Mouse (Mus musculus): ENCODE measurements around the gene Kank2. TPM values are rescaled to one million over a fixed set of nuclear protein-coding genes. Genes with fewer than 3 reads are reported as not detected.
"Not testable (repeated sequence)": the region's sequence is repeated elsewhere in the genome, so short reads cannot be mapped to it uniquely, and the experiment has no call there.

Kank2 gene
- total RNA-seq, 2 experiments from 2014 or later = 27.4 to 31.6 TPM

- DNase-seq = peak; percentile 68
Measured at GRCm38 (mm10) chr9:21781657-21782468, 16.7 kb downstream of the Kank2 start.

GRCm38 (mm10) chr9:21777726-21778125 lies 20.8 kb downstream of the Kank2 start:
- no peak for DNase-seq

GRCm38 (mm10) chr9:21774353-21774752 lies 24.2 kb downstream of the Kank2 start:
- DNase-seq = no peak

GRCm38 (mm10) chr9:21773396-21773795 lies 25.1 kb downstream of the Kank2 start:
- not testable (repeated sequence) for DNase-seq

GRCm38 (mm10) chr9:21769558-21770183 lies 28.9 kb downstream of the Kank2 start:
- DNase-seq = peak; percentile 38

GRCm38 (mm10) chr9:21768511-21769411 lies 29.8 kb downstream of the Kank2 start:
- DNase-seq = no peak

GRCm38 (mm10) chr9:21767896-21768295 lies 30.6 kb downstream of the Kank2 start:
- DNase-seq = peak; percentile 54

GRCm38 (mm10) chr9:21764084-21764999 lies 34.2 kb downstream of the Kank2 start:
- no peak for DNase-seq

GRCm38 (mm10) chr9:21762135-21762534 lies 36.4 kb downstream of the Kank2 start:
- DNase-seq = no peak

- peak; percentile 91 for DNase-seq
Measured at GRCm38 (mm10) chr9:21760155-21761088, 38.1 kb downstream of the Kank2 start, which contains the start of gene Spc24. Gene Spc24 (minus strand): TSS chr9:21760303.

GRCm38 (mm10) chr9:21759718-21760117 lies 38.8 kb downstream of the Kank2 start:
- DNase-seq = no peak

GRCm38 (mm10) chr9:21758576-21759529 lies 39.7 kb downstream of the Kank2 start:
- DNase-seq = no peak

- peak; percentile 46 for DNase-seq
Measured at GRCm38 (mm10) chr9:21754516-21755321, 43.8 kb downstream of the Kank2 start.

GRCm38 (mm10) chr9:21754003-21754402 lies 44.5 kb downstream of the Kank2 start:
- DNase-seq = peak; percentile 85

GRCm38 (mm10) chr9:21752252-21752792 lies 46.2 kb downstream of the Kank2 start:
- DNase-seq = peak; percentile 41

GRCm38 (mm10) chr9:21751347-21751746 lies 47.2 kb downstream of the Kank2 start:
- peak; percentile 49 for DNase-seq

GRCm38 (mm10) chr9:21750370-21750769 lies 48.2 kb downstream of the Kank2 start:
- no peak for DNase-seq
